Mouse (Mus musculus): ENCODE results near the gene Atp2b2.
"Not testable (repeated sequence)": the region's sequence is repeated elsewhere in the genome, so short reads cannot be mapped to it uniquely, and the experiment has no call there.

The Atp2b2 gene

DNA sequence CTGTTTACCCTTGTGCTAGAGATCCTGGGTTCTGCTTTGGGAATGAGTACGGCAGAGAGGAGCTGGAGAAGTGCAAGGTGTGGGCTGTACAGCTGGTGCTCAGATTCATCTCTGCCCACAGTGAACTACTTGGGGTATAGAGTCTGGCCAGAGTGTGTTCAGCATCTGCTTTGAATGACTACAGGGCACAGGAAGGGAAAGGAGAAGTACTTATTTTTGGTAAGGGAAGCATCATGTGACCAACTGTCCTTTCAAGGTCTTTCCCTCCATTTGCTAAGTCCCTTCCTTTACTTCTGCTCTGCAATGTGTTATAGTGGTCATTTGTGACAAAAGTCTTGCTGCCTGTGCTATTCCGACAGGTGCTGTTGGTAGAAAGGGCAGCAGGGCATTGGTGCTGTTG lies 328.1 kb downstream of the Atp2b2 start:
- no peak for DNase-seq (ENCODE audit: low spot score)

DNA sequence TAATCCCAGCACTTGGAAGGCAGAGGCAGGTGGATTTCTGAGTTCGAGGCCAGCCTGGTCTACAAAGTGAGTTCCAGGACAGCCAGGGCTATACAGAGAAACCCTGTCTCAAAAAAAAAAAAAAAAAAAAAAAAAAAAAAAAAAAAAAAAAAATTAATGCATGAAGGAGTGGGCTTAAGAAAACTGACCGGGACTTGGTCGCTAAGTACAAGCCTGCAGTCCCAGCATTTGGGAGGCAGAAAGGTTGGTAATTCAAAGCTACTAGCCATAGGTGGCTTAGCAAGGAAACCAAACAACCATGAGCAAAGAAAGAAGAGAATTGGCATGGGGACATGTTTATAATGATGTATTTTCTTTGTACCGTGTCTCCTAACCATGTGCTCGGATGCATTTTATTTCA lies 329.0 kb downstream of the Atp2b2 start:
- not testable (repeated sequence) for DNase-seq (ENCODE audit: low spot score)

DNA sequence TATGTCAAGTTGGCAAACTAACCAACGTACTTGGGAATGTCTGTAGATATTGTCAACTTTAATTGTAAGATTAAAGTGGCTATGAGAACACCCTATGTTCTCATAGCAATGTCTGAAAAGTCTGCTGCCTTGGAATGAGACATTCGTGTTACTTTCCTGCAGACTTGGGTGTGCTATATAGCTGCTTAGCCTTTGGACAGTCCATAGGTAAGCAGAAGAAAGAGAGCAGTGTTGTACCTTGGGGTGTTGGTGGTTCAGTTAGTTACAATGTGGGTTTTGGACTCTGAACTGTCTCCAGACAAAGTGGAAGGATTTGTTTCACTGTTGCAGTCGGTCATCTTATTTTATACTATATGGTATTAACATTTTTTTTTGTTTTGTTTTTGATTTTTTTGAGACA lies 329.7 kb downstream of the Atp2b2 start:
- no peak for DNase-seq (ENCODE audit: low spot score)

DNA sequence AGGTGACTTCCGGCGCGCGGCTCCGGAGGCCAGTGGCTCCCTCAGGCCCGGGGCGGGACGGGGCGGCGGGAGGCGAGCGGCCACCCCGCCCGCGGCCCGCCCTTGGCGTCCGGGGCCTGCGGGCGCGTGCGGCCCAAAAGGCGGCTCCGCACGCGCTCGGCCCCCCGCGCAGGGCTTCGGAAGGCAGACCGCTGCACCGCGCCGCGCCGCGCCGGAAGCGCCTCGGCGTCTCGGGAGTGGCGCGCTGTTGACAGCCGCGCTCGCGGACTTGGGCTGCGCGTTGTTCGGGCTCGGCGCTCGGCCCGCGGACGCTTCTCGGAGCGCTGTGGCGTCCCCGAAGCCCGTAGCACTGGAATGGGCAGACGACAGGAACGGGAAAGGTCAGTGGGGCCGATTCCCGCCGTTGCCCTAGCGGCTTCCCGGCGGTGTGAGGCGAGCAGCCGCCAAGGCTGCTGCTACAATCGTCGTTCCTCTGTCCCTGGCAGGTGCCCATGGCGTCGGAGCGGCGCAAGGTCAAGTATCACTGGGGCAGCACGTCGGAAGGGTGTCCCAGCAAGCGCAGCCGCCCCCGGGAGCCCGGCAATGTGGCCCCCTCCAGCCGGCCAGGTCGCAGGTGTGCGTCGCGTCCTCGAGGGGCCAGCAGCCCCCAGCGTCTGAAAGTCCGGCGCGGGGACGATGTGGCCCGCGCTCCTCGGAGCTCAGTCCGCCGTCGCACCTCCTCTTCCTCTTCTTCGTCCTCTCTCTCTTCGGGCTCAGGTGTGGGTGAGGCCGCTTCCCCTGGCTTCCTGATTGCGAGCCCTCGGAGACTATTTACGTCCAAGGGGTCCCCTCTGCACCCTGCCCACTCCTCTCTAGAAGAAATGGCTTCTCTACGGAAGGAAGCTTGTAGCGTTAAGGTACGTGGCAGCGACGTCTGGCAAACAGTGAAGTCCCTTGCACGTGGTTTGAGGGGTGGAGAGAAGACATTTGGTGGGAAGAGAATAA lies 344.9 kb downstream of the Atp2b2 start:
- DNase-seq (ENCODE audit: low spot score) = no peak

DNA sequence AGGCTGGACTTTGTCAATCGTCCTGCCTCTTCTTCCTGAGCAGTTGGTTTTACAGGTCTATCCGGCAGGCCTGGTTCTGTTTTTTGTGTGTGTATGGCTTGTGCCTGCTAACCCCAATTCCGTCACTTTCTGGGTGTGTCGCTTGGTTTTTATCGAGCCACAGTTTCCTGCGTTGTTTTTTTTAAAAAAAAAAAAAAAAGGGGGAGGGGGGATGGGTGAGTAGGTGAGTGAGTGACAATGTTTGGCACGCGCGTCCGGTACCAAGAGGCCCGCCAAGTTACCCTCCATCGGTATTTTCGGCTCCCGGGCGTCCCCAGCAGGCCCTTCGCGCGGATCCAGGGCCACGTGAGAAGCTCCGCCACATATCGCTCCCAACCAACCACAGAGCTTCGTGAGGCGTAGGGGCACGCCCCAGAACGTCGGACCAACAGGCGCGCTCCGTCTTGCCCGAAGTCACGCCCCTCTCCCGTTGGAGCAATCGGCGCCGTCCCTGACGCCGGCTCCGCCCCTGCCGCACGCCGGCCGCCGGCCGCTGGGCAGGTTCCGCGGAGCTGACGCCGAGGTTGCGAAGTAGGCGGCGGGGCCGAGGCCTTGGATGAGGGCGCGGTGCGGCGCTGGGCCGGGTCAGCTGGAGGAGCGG lies 345.7 kb downstream of the Atp2b2 start, which contains the start of gene Tatdn2:
TSS of gene Tatdn2 (plus strand) at position 469 of the 640 bp plus-strand sequence.
- DNase-seq (ENCODE audit: low spot score) = peak; percentile 98

DNA sequence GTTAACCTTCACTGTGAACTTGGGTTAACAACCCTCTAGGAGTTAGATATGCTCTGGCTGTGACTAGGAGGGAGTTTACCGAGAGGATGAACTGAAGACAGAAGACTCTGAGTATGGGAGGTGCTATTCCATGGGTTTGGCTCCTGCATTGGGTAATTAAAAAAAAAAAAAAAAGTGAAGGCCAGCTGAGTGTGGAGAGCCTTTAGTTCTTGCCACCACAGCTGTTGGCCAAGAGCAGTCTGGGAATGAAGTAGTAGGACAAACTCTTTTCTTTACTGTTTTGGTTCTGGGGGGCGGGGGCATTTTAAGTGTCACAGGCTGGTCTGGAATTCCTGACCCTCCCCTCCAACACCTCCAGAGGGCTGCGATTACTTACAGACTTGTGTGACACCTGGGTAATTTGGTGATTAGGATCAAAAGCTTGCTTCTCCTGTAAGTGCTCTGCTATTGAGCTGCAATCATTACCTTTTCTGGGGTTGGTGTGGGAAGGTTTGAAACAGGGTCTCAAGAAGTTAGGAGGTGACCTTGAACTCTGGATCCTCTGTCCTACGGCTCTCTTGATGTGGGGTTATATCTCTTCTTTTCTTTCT lies 346.6 kb downstream of the Atp2b2 start:
- DNase-seq (ENCODE audit: low spot score) = no peak

DNA sequence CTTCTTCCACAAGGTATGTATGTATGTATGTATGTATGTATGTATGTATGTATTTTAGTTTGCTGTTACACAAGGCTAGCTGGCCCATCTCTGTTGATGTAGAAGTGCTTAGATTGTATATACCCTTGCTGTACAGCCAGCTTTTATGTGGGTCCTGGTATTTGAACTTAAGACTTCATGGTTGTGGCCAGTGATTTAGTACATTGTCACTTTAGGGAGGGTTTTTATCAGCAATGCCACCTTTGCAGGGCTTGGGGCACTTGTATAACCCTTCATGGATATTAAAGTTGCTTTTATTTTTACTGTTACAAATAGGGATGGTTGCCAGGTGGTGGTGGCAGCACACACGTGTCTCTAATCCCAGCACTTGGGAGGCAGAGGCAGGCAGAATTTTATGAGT lies 347.2 kb downstream of the Atp2b2 start:
- no peak for DNase-seq (ENCODE audit: low spot score)
